In genomic region chr17:71652495-71652894, GRCm38 (mm10) we compare ENCODE assay signal across 17 mouse cellular contexts. TPM values are rescaled to one million over a fixed set of nuclear protein-coding genes. Genes with fewer than 3 reads are reported as not detected.
"Had no signal": no experiment of that assay in that cellular context is flagged by ENCODE, and none has a peak within 500 bp of the region (broad histone marks: within the 10 kb centered on the region; RNA-seq: fewer than 3 reads in every experiment).

No protein-coding gene starts in this region.

- H3K27me3 ChIP-seq: midbrain, embryonic 12.5 days; neural tube, embryonic 12.5 days; stomach, embryonic 15.5 days had no signal

- H3K27ac ChIP-seq: midbrain, embryonic 10.5 days; midbrain, embryonic 12.5 days; neural tube, embryonic 12.5 days; stomach, embryonic 15.5 days had no signal

- H3K4me2 ChIP-seq: lung, embryonic 14.5 days; midbrain, embryonic 12.5 days; neural tube, embryonic 12.5 days; stomach, embryonic 15.5 days had no signal

- H3K9ac ChIP-seq: lung, embryonic 14.5 days; midbrain, embryonic 12.5 days; neural tube, embryonic 12.5 days; stomach, embryonic 15.5 days had no signal

- H3K9me3 ChIP-seq: midbrain, embryonic 10.5 days; midbrain, embryonic 12.5 days; neural tube, embryonic 12.5 days; stomach, embryonic 15.5 days had no signal

- H3K4me3 ChIP-seq: midbrain, embryonic 10.5 days; midbrain, embryonic 12.5 days; neural tube, embryonic 12.5 days; stomach, embryonic 15.5 days had no signal

- H3K4me1 ChIP-seq: midbrain, embryonic 10.5 days; midbrain, embryonic 12.5 days; neural tube, embryonic 12.5 days; stomach, embryonic 15.5 days had no signal

- DNase-seq: lung, adult 18-20 months; lung, embryonic 14.5 days; lung, postnatal 10 days; lung, postnatal 4 days; midbrain, embryonic 14.5 days; right cerebral cortex, postnatal 14 days; thymus, adult 2 months; thymus, postnatal 25 days; thymus, postnatal 4 days had no signal

RNA-seq across cellular contexts. Expression of gene Togaram2, which starts 20.6 kb away (rescaled TPM):
- total RNA-seq: megakaryocyte, adult 5-6 weeks; monocyte, adult 5-6 weeks; neutrophil, adult 5-6 weeks had no signal
- polyA plus RNA-seq: liver, embryonic 16.5 days; midbrain, embryonic 10.5 days had no signal
